Mouse (Mus musculus): ENCODE measurements around the gene Sgo1.
A peak's percentile ranks its signal among the peaks of the same experiment; 100 is the strongest.

Gene Sgo1

GRCm38 (mm10) chr17:53655959-53656358 is 33.2 kb downstream of the Sgo1 start:
- TF ChIP-seq GATA4 (IDR thresholded peaks at IDR 0.05; ENCODE audit: insufficient replicate concordance, low read length) = no peak

- no peak for TF ChIP-seq GATA4 (IDR thresholded peaks at IDR 0.05; ENCODE audit: insufficient replicate concordance, low read length)
Observed at GRCm38 (mm10) chr17:53655081-53655480, 34.1 kb downstream of the Sgo1 start.

DNA sequence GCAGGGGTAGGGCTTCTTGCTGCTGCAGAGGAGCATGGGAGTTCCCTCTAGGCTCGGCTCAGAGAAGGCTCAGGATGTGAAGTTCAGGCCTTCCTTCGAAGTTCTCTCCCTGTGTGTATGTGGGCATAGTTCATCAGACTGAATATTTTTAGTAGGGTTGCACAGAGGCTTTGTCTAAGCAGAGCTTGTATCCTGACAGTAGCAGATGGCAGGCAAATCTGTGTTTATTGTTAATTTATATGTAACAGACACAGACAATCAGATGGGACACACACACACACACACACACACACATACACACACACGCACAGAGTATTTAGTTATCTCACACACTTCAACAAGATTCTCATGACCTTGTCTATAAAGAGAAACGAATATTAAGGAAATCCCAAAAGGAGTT is 34.5 kb downstream of the Sgo1 start:
- TF ChIP-seq GATA4 (IDR thresholded peaks at IDR 0.05; ENCODE audit: insufficient replicate concordance, low read length) = no peak

- no peak for TF ChIP-seq GATA4 (IDR thresholded peaks at IDR 0.05; ENCODE audit: insufficient replicate concordance, low read length)
Observed at GRCm38 (mm10) chr17:53650251-53650661, 38.9 kb downstream of the Sgo1 start.

- TF ChIP-seq GATA4 (IDR thresholded peaks at IDR 0.05; ENCODE audit: insufficient replicate concordance, low read length) = no peak
Observed at GRCm38 (mm10) chr17:53643360-53643759, 45.8 kb downstream of the Sgo1 start.

DNA sequence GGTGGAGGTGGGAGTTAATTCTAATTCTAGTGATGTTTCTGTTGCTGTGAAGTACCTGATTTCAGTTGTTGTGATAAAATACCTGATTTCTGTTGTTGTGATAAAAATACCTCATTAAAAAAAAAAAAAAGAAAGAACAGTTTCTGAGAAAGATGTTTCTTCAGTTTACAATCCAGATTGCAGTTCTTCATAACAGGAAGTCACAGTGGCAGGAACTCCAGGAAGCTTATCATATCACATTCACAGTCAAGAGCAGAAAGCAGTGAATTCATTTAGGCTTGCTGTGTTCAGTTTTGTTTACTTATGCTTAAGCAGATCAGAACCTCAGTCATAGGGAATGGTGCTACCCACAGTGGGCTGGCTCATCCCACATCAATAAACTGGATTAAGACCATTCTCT is 57.8 kb downstream of the Sgo1 start:
- peak; percentile 77 for TF ChIP-seq GATA4 (IDR thresholded peaks at IDR 0.05; ENCODE audit: insufficient replicate concordance, low read length)

DNA sequence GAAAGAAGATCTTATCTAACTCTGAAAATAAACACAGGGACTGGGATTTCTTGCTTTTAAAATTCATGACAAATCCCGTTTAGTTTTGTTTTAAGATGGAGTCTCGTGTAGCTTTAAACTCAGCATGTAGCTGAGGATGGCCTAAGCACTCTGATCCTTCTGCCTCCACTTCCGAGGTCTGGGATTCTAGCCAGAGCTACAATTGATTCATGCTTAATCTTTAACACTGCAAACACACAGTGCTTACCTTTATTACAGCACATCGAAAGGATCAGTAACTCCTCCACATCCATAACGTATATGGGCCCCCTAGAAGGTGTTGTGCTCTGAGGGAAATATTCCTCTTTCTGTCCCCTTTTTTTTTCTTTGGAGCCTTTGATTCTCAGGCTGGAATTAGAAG is 61.0 kb downstream of the Sgo1 start:
- TF ChIP-seq GATA4 (IDR thresholded peaks at IDR 0.05; ENCODE audit: insufficient replicate concordance, low read length) = no peak

GRCm38 (mm10) chr17:53627497-53627896 is 61.6 kb downstream of the Sgo1 start:
- TF ChIP-seq GATA4 (IDR thresholded peaks at IDR 0.05; ENCODE audit: insufficient replicate concordance, low read length) = peak; percentile 51; the same call in 1 of the 2 replicates

- TF ChIP-seq GATA4 (IDR thresholded peaks at IDR 0.05; ENCODE audit: insufficient replicate concordance, low read length) = no peak
Observed at GRCm38 (mm10) chr17:53626160-53626559, 63.0 kb downstream of the Sgo1 start.

Measured in liver, adult (tissue).